Mouse (Mus musculus): Measurements from ENCODE around the gene Tifab. TPM values are rescaled to one million over a fixed set of nuclear protein-coding genes. Genes with fewer than 3 reads are reported as not detected.

Gene Tifab
- total RNA-seq, 4 experiments from 2014 or later, result 2.1 to 4.6 (median 3.0) TPM

- no peak for DNase-seq (ENCODE audit: low spot score in 2 of 2)
These were observed 36.1 kb downstream of the Tifab start for GRCm38 (mm10) chr13:56142382-56143150.

- no peak for DNase-seq (ENCODE audit: low spot score in 2 of 2)
These were observed 39.4 kb downstream of the Tifab start for GRCm38 (mm10) chr13:56139167-56139751.

GRCm38 (mm10) chr13:56136200-56136599 is 42.5 kb downstream of the Tifab start, which contains the start of gene H2afy:
Gene H2afy (minus strand): TSS chr13:56136361.
- no peak for DNase-seq (ENCODE audit: low spot score in 2 of 2)

DNA sequence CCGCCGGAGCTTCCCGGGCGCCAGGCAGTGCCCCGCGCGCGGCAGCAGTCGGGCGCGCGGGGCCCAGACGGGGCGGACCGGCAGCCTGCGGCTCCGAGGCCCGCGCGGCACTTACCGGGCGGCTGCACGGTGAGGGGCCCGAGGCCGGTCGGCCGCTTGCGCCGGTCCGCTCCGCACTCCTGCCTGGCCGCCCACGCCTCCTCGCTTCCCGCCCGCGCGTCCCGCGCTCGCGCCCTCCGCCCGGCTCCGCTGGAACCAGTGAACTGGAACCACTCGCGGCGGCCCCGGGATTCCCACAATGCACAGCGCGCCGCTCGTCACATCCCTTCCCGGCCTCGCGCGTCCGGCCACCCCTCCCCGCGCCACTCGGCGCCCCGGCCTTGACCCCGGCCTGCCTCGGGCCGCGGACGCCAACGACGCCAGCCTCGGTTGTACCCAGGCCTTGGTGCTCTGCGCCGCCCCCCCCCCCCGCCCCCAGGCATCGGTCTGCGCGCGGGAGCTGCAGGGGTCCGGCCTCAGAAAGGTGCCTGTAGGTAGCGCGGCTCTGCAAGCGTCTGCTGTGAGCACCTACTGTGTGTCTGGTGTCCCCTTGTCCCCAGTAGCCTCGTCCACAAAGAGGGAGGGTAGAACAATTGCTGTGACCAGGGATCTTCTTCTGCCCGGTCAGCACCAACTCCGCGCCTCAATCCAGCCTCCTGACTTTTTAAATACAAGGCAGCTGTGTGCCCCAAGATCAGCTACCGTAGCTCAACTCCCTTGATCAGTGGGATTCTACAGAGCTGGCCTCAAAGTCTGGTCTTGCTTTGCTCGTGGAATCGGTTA is 43.2 kb downstream of the Tifab start:
- peak; percentile 79 to 84 for DNase-seq (ENCODE audit: low spot score in 2 of 2)

DNA sequence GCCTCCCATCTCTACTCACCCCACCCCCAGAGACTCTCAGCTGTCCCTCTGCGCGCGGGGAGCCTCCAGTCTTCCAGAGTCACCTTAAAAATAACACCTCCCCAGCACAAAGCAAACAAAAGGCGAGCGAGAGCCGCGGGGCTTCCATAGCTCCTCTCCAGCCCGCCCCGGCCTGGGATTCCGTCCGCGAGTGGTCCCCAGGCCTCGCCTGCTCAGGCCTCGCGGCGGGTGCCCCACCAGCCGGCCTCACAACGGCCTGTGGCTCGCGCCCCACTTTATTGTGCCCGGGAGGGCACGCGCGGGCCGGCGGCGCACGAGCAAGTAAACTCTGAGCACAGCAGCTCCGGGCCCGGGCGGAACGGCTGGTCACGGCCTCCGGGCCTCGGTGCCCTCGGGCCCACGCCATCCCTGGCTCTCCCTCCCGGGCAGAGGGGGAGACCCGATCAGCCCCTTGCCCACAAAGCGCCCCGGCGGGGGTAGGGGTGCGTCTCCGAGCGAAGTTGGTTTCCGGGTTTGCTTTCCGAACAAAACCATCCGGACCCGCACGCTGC is 44.0 kb downstream of the Tifab start:
- no peak for DNase-seq (ENCODE audit: low spot score in 2 of 2)

GRCm38 (mm10) chr13:56134031-56134430 is 44.7 kb downstream of the Tifab start:
- DNase-seq (ENCODE audit: low spot score in 2 of 2), result no peak

- DNase-seq (ENCODE audit: low spot score in 2 of 2), result no peak
These were observed 45.7 kb downstream of the Tifab start for GRCm38 (mm10) chr13:56132941-56133340.

DNA sequence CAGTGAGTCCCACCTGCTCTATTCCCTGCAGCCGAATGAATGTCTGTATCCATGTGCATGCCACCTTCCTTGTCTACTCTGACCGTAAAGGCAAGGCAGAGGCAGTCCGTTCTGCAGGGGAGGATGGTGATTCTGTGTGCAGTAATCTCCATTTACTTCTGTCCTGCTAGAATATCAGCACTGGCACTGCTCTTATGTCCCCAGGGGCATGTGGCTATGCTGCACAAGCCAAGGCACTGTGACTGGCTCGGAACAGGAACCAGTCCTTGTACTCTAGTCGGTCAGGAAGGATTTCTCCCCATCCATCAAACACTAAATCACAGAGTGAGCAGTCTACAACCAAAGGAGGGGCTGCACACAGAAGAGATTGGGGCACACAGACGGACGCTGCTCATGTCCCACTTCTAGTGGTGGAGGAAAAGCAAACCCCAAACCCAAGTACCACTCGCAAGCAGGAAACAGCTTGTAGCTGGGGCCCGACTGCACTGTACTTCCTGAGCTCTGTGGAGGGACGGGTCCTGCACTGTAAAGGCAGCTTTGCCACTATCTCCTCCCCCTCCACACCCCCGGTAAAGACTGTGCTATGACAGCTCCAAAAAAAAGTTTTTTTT is 46.3 kb downstream of the Tifab start:
- no peak for DNase-seq (ENCODE audit: low spot score in 2 of 2)

DNA sequence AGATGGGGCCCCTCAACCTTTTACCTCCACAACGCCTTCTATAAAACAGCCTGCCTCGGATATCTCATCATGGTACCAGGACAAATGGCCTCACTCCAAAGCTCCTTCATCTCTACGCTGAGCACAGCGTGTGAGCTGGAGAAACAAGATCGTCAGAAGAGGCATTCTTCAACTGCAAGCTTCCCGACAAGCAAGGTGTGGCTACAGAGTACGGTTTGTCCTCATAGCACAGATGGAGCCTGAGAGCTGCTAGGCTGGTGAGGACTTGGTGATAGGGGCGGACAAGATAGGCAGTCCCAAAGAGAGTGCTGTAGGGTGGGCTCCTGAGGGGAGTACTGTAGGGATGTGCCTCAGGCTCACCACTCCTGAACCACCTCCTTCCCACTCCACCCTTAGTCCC is 48.1 kb downstream of the Tifab start:
- no peak for DNase-seq (ENCODE audit: low spot score in 2 of 2)

- DNase-seq (ENCODE audit: low spot score in 2 of 2), result no peak
These were observed 49.1 kb downstream of the Tifab start for GRCm38 (mm10) chr13:56129578-56129977.

GRCm38 (mm10) chr13:56129014-56129413 is 49.7 kb downstream of the Tifab start:
- no peak for DNase-seq (ENCODE audit: low spot score in 2 of 2)

- no peak for DNase-seq (ENCODE audit: low spot score in 2 of 2)
These were observed 53.1 kb downstream of the Tifab start for GRCm38 (mm10) chr13:56125632-56126031.

Other genes starting within 250 kb of the Tifab start
- gene H2afy, start 42.5 kb downstream of the Tifab start, total RNA-seq (2022), result 100 to 1,000 TPM in 3 of 4 experiments, 10 to 100 TPM in 1; 93.1 to 120 (median 103) TPM
- gene Neurog1, start 73.3 kb upstream of the Tifab start, total RNA-seq (2022), result not detected
- 100 to 1,000 TPM; 124 to 142 (median 136) TPM for gene Cxcl14, start 117.7 kb upstream of the Tifab start, total RNA-seq (2022)
- not detected for gene Gm3045, start 247.7 kb upstream of the Tifab start, total RNA-seq (2022)